Mouse (Mus musculus) adrenal gland, postnatal 10 days (tissue): ENCODE measurements around the gene Zfp553. TPM values are rescaled to one million over a fixed set of nuclear protein-coding genes. Genes with fewer than 3 reads are reported as not detected.

Experiments used
- DNase-seq: peaks from one replicate; pipeline ENCODE4 v3.0.0; 2021; ENCODE audit warnings: mixed read lengths
- total RNA-seq, 2 experiments: library from RNA; stranded (reverse); gene quantifications; 2 replicates each; pipeline ENCODE4 v1.2.3; 2021

The Zfp553 gene
- total RNA-seq, 2 experiments from 2014 or later, result 9.2 to 13.4 TPM

GRCm38 (mm10) chr7:127272566-127272965, 39.7 kb downstream of the Zfp553 start:
- DNase-seq, result peak; percentile 58

GRCm38 (mm10) chr7:127273118-127273923, 40.5 kb downstream of the Zfp553 start:
- peak; percentile 35 for DNase-seq

GRCm38 (mm10) chr7:127273925-127274789, 41.3 kb downstream of the Zfp553 start, which contains the start of gene Sephs2:
Gene Sephs2 (minus strand): TSS chr7:127274055.
- DNase-seq, result peak; percentile 97

GRCm38 (mm10) chr7:127276519-127276961, 43.7 kb downstream of the Zfp553 start:
- no peak for DNase-seq

- DNase-seq, result peak; percentile 60
These were observed 45.5 kb downstream of the Zfp553 start for GRCm38 (mm10) chr7:127278311-127278710.

- no peak for DNase-seq
These were observed 47.2 kb downstream of the Zfp553 start for GRCm38 (mm10) chr7:127280092-127280491.

GRCm38 (mm10) chr7:127281114-127281513, 48.3 kb downstream of the Zfp553 start:
- no peak for DNase-seq

- no peak for DNase-seq
These were observed 49.3 kb downstream of the Zfp553 start for GRCm38 (mm10) chr7:127282190-127282589.

GRCm38 (mm10) chr7:127285154-127285553, 52.3 kb downstream of the Zfp553 start:
- DNase-seq, result no peak

Other genes starting within 250 kb of the Zfp553 start
- gene Mvp, start 218.4 kb upstream of the Zfp553 start, total RNA-seq, result 10 to 100 TPM; 55.7 to 60.9 TPM
- not detected for gene Pagr1b, start 216.6 kb upstream of the Zfp553 start, total RNA-seq
- gene Pagr1a, start 215.7 kb upstream of the Zfp553 start, total RNA-seq, result 10 to 100 TPM; 10.1 to 19.1 TPM
- gene Gm42742, start 212.0 kb upstream of the Zfp553 start, total RNA-seq, result 10 to 100 TPM; 17.7 to 22.5 TPM
- 1 to 10 TPM; 3.1 to 5.8 TPM for gene Prrt2, start 211.8 kb upstream of the Zfp553 start, total RNA-seq
- 100 to 1,000 TPM; 135 to 159 TPM for gene Maz, start 206.0 kb upstream of the Zfp553 start, total RNA-seq
- gene Kif22, start 190.6 kb upstream of the Zfp553 start, total RNA-seq, result 10 to 100 TPM; 21.6 to 28.7 TPM
- gene Zg16, start 145.7 kb upstream of the Zfp553 start, total RNA-seq, result under 1 TPM in 1 of 2 experiments, not detected in 1; 0.51 TPM
- gene AI467606, start 141.7 kb upstream of the Zfp553 start, total RNA-seq, result 1 to 10 TPM; 3.3 TPM
- 10 to 100 TPM in 1 of 2 experiments, 1 to 10 TPM in 1; 7.6 to 20.7 TPM for gene Qprt, start 110.8 kb upstream of the Zfp553 start, total RNA-seq
- 1 to 10 TPM; 3.2 to 3.3 TPM for gene Spn, start 95.2 kb upstream of the Zfp553 start, total RNA-seq
- 10 to 100 TPM; 50.9 to 54.9 TPM for gene Cd2bp2, start 37.0 kb upstream of the Zfp553 start, total RNA-seq
- 10 to 100 TPM; 39.0 to 40.5 TPM for gene Tbc1d10b, start 24.6 kb upstream of the Zfp553 start, total RNA-seq
- 1,000 to 10,000 TPM in 1 of 2 experiments, 100 to 1,000 TPM in 1; 678 to 2,339 TPM for gene Mylpf, start 24.2 kb upstream of the Zfp553 start, total RNA-seq
- 10 to 100 TPM; 17.6 to 17.8 TPM for gene Sept1, start 69 bp downstream of the Zfp553 start, total RNA-seq
- 10 to 100 TPM; 23.5 to 31.7 TPM for gene Zfp771, start 11.2 kb downstream of the Zfp553 start, total RNA-seq
- 10 to 100 TPM; 60.7 to 65.0 TPM for gene Dctpp1, start 27.6 kb downstream of the Zfp553 start, total RNA-seq
- gene Sephs2, start 41.0 kb downstream of the Zfp553 start, total RNA-seq, result 100 to 1,000 TPM; 189 to 268 TPM
- gene Itgal, start 63.2 kb downstream of the Zfp553 start, total RNA-seq, result 1 to 10 TPM; 4.7 to 5.0 TPM
- 10 to 100 TPM; 31.7 to 38.2 TPM for gene Zfp768, start 112.5 kb downstream of the Zfp553 start, total RNA-seq
- 1 to 10 TPM; 7.5 to 9.2 TPM for gene Zfp747, start 143.0 kb downstream of the Zfp553 start, total RNA-seq
- gene 9130019O22Rik, start 154.1 kb downstream of the Zfp553 start, total RNA-seq, result 1 to 10 TPM; 4.1 to 4.4 TPM
- 1 to 10 TPM; 8.6 to 9.4 TPM for gene E430018J23Rik, start 160.6 kb downstream of the Zfp553 start, total RNA-seq
- 1 to 10 TPM; 5.7 to 6.2 TPM for gene Zfp764, start 173.8 kb downstream of the Zfp553 start, total RNA-seq
- gene Zfp688, start 189.0 kb downstream of the Zfp553 start, total RNA-seq, result 10 to 100 TPM; 11.3 to 13.0 TPM
- 1 to 10 TPM; 3.6 to 4.3 TPM for gene Zfp689, start 216.1 kb downstream of the Zfp553 start, total RNA-seq
- gene Prr14, start 226.6 kb downstream of the Zfp553 start, total RNA-seq, result 10 to 100 TPM; 37.3 to 40.0 TPM
- gene Fbrs, start 246.1 kb downstream of the Zfp553 start, total RNA-seq, result 10 to 100 TPM; 53.3 to 65.8 TPM